Mouse (Mus musculus): ENCODE results near the gene Gpr132. TPM values are rescaled to one million over a fixed set of nuclear protein-coding genes. Genes with fewer than 3 reads are reported as not detected.

Gene Gpr132
- total and polyA plus RNA-seq, 3 experiments = 24.4 to 62.1 (median 44.7) TPM

DNA sequence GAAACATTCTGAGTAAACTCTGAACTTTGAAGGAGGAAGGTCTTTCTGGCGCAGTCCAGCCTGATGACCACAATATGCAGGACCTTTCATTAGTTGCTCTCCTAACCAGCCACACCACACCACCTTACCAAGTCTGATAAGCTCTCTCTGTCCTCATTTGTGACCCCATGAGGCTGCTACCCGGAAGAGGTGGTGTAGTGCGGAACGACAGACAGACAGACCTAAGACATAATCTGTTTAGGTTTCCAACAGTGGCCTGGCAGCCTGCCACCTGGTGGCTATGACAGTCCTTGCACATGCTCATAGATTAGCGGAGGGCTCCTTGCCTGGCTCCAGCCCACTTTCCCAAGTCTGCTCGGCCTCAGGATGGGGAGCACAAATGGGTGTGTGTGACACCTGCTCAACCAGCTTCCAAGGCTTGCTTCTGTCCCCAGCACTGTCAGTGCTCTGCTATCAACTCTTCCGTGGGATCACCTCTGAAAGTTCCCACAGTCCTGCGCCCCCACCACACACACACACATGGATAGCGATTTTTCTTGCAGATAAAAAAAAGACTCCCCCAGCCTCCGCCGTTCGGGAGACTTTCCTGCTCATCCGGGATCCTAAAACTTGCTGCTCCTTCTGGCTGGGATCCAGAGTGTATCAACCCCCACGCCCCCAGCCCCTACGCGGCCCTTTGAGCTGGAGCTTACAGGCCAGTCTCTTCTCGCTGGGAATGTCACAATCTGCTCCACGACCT lies 5.6 kb upstream of the Gpr132 start:
- Histone ChIP-seq H3K27me3 (replicated peaks) (no peaks in the 10 kb centered on the region), H3K9ac (ENCODE audit: insufficient read depth, low read depth) (peak overlapping the region; percentile 68), H3K79me2 (replicated peaks; ENCODE audit: control insufficient read depth, extremely low read depth, insufficient read depth, poor library complexity, severe bottlenecking) (no peaks in the 10 kb centered on the region), H3K27ac (ENCODE audit: insufficient read depth, low read depth) (peak overlapping the region; percentile 80), H3K4me1 (ENCODE audit: control insufficient read depth in 1 of 2, insufficient read depth in 2 of 2) (peaks cover 36 to 63% of the 10 kb centered on the region in 2 experiments), H3K4me3 (replicated peaks in 1 of 3; ENCODE audit: low read depth in 2 of 3, low read length in 2 of 3, poor library complexity in 1 of 3) (peak overlapping the region; percentile 23 to 63 (median 28)), H3K9me3 (replicated peaks; ENCODE audit: low read length) (no peaks in the 10 kb centered on the region), H3K4me2 (ENCODE audit: insufficient read depth, low read depth, poor library complexity, severe bottlenecking) (peak overlapping the region; percentile 47), H3K36me3 (replicated peaks in 1 of 2; ENCODE audit: control insufficient read depth in 1 of 2, insufficient read depth in 1 of 2, low read length in 1 of 2) (peaks cover 0 to 5% of the 10 kb centered on the region in 2 experiments)
- peak; percentile 67 for TF ChIP-seq TCF12 (IDR thresholded peaks at IDR 0.05; ENCODE audit: low read depth, low read length)
- no peak for TF ChIP-seq ZKSCAN1 (IDR thresholded peaks at IDR 0.05; ENCODE audit: borderline replicate concordance, low read depth, low read length)
- TF ChIP-seq USF1 (IDR thresholded peaks at IDR 0.05; ENCODE audit: low read depth, low read length) = no peak
- peak; percentile 68 for TF ChIP-seq NELFE (IDR thresholded peaks at IDR 0.05; ENCODE audit: low read depth, low read length)
- no peak for TF ChIP-seq USF2 (conservative IDR thresholded peaks at IDR 0.05; ENCODE audit: low read depth, low read length)
- peak; percentile 71 for TF ChIP-seq EP300 (IDR thresholded peaks at IDR 0.05; ENCODE audit: low read length)
- 0 out of 2 replicates have a peak, but pooled peaks have one; percentile 46 for TF ChIP-seq ZMIZ1 (IDR thresholded peaks at IDR 0.05; ENCODE audit: low read depth, low read length)
- peak; percentile 10; the same call in 1 of the 2 replicates for TF ChIP-seq MEF2A (IDR thresholded peaks at IDR 0.05; ENCODE audit: borderline replicate concordance, low read depth, low read length)
- peak; percentile 57 for TF ChIP-seq MXI1 (IDR thresholded peaks at IDR 0.05; ENCODE audit: low read depth, low read length)
- TF ChIP-seq JUN (IDR thresholded peaks at IDR 0.05; ENCODE audit: insufficient read depth, low read depth, low read length) = no peak
- no peak; the same call in 1 of the 2 replicates for TF ChIP-seq CHD2 (IDR thresholded peaks at IDR 0.05; ENCODE audit: low read length)
- peak; percentile 78 to 89 for TF ChIP-seq CTCF (conservative IDR thresholded peaks at IDR 0.05 in 1 of 2, IDR thresholded peaks at IDR 0.05 in 1 of 2; ENCODE audit: low read depth in 2 of 2, low read length in 2 of 2)
- peak; percentile 95 for TF ChIP-seq SMC3 (IDR thresholded peaks at IDR 0.05; ENCODE audit: low read depth, low read length)
- TF ChIP-seq RAD21 (IDR thresholded peaks at IDR 0.05; ENCODE audit: low read depth, low read length) = peak; percentile 71
- TF ChIP-seq IRF4 (IDR thresholded peaks at IDR 0.05; ENCODE audit: low read depth, low read length) = peak; percentile 80
- TF ChIP-seq CHD1 (IDR thresholded peaks at IDR 0.05; ENCODE audit: low read depth, low read length) = peak; percentile 56; the same call in 1 of the 2 replicates
- TF ChIP-seq E2F4 (IDR thresholded peaks at IDR 0.05; ENCODE audit: insufficient replicate concordance, low read depth, low read length) = no peak
- TF ChIP-seq RCOR1 (conservative IDR thresholded peaks at IDR 0.05; ENCODE audit: low read depth, low read length) = no peak
- TF ChIP-seq HCFC1 (IDR thresholded peaks at IDR 0.05; ENCODE audit: low read depth, low read length) = peak; percentile 48
- TF ChIP-seq ETS1 (conservative IDR thresholded peaks at IDR 0.05; ENCODE audit: low read depth, low read length) = peak; percentile 50; the same call in 1 of the 2 replicates
- 0 out of 2 replicates have a peak, but pooled peaks have one; percentile 45 for TF ChIP-seq JUND (conservative IDR thresholded peaks at IDR 0.05; ENCODE audit: low read depth, low read length)
- TF ChIP-seq ZC3H11A (IDR thresholded peaks at IDR 0.05; ENCODE audit: low read depth, low read length) = no peak
- TF ChIP-seq POLR2AphosphoS2 (IDR thresholded peaks at IDR 0.05; ENCODE audit: low read depth, low read length) = no peak
- no peak for TF ChIP-seq PAX5 (IDR thresholded peaks at IDR 0.05; ENCODE audit: low read length)
- peak; percentile 94 for TF ChIP-seq MYC (IDR thresholded peaks at IDR 0.05; ENCODE audit: low read depth, low read length)
- no peak for TF ChIP-seq UBTF (IDR thresholded peaks at IDR 0.05; ENCODE audit: low read depth, low read length)
- TF ChIP-seq ELF1 (IDR thresholded peaks at IDR 0.05; ENCODE audit: low read depth, low read length) = peak; percentile 94
- TF ChIP-seq BHLHE40 (IDR thresholded peaks at IDR 0.05; ENCODE audit: low read depth, low read length) = no peak; the same call in 1 of the 2 replicates
- TF ChIP-seq MAX (IDR thresholded peaks at IDR 0.05; ENCODE audit: low read length) = peak; percentile 78
- TF ChIP-seq NRF1 (IDR thresholded peaks at IDR 0.05; ENCODE audit: low read depth, low read length) = peak; percentile 63
- no peak; the same call in 1 of the 2 replicates for TF ChIP-seq TBP (conservative IDR thresholded peaks at IDR 0.05; ENCODE audit: low read depth, low read length)
- TF ChIP-seq POLR2A (IDR thresholded peaks at IDR 0.05; ENCODE audit: low read depth, low read length) = peak; percentile 49
- TF ChIP-seq GABPA (IDR thresholded peaks at IDR 0.05; ENCODE audit: insufficient replicate concordance, low read depth, low read length) = no peak
- no peak for TF ChIP-seq MAZ (IDR thresholded peaks at IDR 0.05; ENCODE audit: low read depth, low read length)
- TF ChIP-seq SIN3A (IDR thresholded peaks at IDR 0.05; ENCODE audit: low read length) = peak; percentile 84
- TF ChIP-seq KAT2A (IDR thresholded peaks at IDR 0.05; ENCODE audit: insufficient replicate concordance, low read length) = no peak
- no peak for TF ChIP-seq MAFK (IDR thresholded peaks at IDR 0.05; ENCODE audit: insufficient replicate concordance, low read length)
- no peak for TF ChIP-seq ZNF384 (IDR thresholded peaks at IDR 0.05; ENCODE audit: low read depth, low read length)
- dilution Hi-C loops (cut with MboI; ENCODE audit: extremely low pct_ligation_motif_present, extremely low pct_unique_long_range_greater_than_20kb, low sequenced_read_pairs) (no loop called here), in situ Hi-C loops (cut with MboI; ENCODE audit: low pct_ligation_motif_present, low pct_unique_long_range_greater_than_20kb, low sequenced_read_pairs) (loop anchor here (5.0 kb wide), 1 partner anchor 69 kb away; the partner anchor contains the start of gene Nudt14)
- DNase-seq (ENCODE audit: extremely low read depth) = peak; percentile 86
